Mouse (Mus musculus) myocyte (in vitro differentiated cells): ENCODE results near the gene Supt5.

Source experiments
- CEBPB ChIP-seq: IDR thresholded peaks from 2 replicates; pipeline ENCODE4 v1.6.1; 2011; ENCODE audit warnings: mild to moderate bottlenecking, moderate library complexity; ENCODE audit not compliant: poor library complexity, insufficient read depth, severe bottlenecking
- E2F4 ChIP-seq: IDR thresholded peaks from one replicate; pipeline ENCODE4 v1.6.1; 2011; ENCODE audit warnings: mild to moderate bottlenecking, control low read depth, moderate library complexity; ENCODE audit not compliant: insufficient read depth
- MYOD1 ChIP-seq, 3 experiments: IDR thresholded peaks; one replicate each; pipeline ENCODE4 v1.6.1; 2011; ENCODE audit warnings: control low read depth in 2 of 3, low read depth in 2 of 3, mild to moderate bottlenecking in 2 of 3, moderate library complexity in 1 of 3; ENCODE audit not compliant: insufficient read length in 2 of 3, control insufficient read depth in 1 of 3
- POLR2A ChIP-seq: IDR thresholded peaks from one replicate; pipeline ENCODE4 v1.6.1; 2011; ENCODE audit warnings: low read depth, mild to moderate bottlenecking, control low read depth, moderate library complexity; ENCODE audit not compliant: insufficient read length
- POLR2AphosphoS2 ChIP-seq: IDR thresholded peaks from one replicate; pipeline ENCODE4 v1.6.1; 2011; ENCODE audit warnings: low read depth, control low read depth; ENCODE audit not compliant: insufficient read length
- REST ChIP-seq: IDR thresholded peaks from one replicate; pipeline ENCODE4 v1.6.1; 2011; ENCODE audit warnings: mild to moderate bottlenecking, control low read depth, moderate library complexity; ENCODE audit not compliant: insufficient read depth, insufficient read length

GRCm38 (mm10) chr7:28385196-28385595 is 46.6 kb upstream of the Supt5 start:
- TF ChIP-seq POLR2AphosphoS2 (no peak), POLR2A (no peak), MYOD1 (IDR thresholded peaks at IDR 0.05; ENCODE audit: control insufficient read depth in 1 of 3, insufficient read length in 2 of 3, low read depth in 2 of 3) (no peak), CEBPB (no peak), E2F4 (no peak), REST (no peak)
